Mouse (Mus musculus) granulocyte monocyte progenitor cell, adult 5-6 weeks (primary cell): Measurements from ENCODE around the gene Lsamp. TPM values are rescaled to one million over a fixed set of nuclear protein-coding genes. Genes with fewer than 3 reads are reported as not detected.

Experiments
- ATAC-seq: replicated peaks from 2 replicates; pipeline ENCODE4 v1.8.0; 2016; ENCODE audit warnings: mild to moderate bottlenecking, moderate TSS enrichment, inconsistent platforms; ENCODE audit not compliant: poor library complexity, severe bottlenecking
- total RNA-seq, 2 experiments: library from RNA; stranded (forward) in 1 of 2; stranded (reverse) in 1 of 2; fragments of 200-712, 200-1000 nt in 1 of 2; fragments of >200 nt in 1 of 2; fragmentation: Nextera tagmentation in 1 of 2; gene quantifications; 2 replicates each; pipeline ENCODE4 v1.2.3; 2014 to 2017

Gene Lsamp
- total RNA-seq, 2 experiments from 2014 or later = not detected

DNA sequence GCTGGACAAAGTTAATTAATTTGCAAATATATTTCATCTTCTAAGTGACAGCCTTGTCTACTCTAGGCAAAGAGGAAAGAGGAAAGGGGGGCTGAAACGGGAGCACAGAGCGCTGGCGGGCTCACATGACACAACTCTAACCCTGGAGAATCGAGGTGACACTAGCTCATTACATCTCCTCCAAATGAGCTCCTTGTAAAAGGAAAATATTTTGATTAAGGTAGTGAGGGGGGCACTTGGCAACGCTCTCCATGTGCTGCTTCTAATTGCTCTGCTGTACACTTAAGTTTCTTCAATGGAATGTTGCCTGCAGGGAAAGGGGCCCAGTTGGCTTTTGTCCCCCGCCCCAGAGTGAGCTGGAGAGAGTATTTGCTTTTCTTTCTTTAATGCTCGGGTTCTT, 907.2 kb downstream of the Lsamp start:
- no peak for ATAC-seq

DNA sequence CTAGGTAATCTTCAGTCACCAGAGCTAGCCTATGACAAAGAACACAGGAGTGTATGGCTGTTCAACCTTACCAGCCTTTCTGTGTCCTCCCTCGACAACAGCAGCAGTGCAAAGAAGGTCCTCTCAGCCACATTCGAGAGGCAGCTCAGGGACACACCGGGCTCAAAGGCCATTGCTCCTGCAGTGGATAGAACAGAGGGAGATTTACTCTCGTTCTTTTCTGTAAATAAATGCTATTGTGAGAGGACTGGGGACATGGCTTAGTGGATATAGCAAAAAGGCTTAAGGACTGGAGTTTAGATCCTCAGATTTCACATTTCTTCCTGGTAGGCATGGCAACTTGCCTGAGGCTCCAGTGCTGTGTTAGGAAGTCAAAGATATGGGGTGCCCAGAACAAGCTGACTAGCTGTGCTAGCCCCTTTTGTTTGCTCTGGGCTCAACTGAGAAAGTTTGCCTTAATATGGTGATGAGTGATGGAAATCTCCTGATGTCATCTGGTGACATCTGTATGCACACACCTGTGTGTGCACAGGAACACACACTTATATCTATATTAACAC, 913.7 kb downstream of the Lsamp start:
- ATAC-seq = no peak

DNA sequence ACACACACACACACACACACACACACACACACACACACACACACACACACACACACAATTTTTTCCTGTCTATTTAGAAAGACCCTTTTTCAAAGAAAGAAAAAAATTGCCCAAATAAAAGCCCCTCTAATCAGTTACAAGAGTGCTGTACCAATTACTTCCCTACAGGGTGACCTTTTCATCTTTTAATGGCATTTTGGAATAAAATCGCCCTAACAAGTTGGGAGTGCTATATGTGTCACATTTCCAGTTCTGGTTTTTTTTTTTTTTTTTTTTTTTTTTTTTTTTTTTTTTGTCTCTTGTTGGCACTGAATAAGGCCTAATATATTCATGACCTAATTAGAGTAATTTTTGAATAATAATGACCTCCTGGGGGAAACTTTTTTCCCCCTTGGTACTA, 923.7 kb downstream of the Lsamp start:
- no peak for ATAC-seq

- no peak for ATAC-seq
Measured at GRCm38 (mm10) chr16:40914141-40914540, 930.0 kb downstream of the Lsamp start.

GRCm38 (mm10) chr16:40930596-40930995, 946.4 kb downstream of the Lsamp start:
- ATAC-seq = no peak

GRCm38 (mm10) chr16:40942266-40942665, 958.1 kb downstream of the Lsamp start:
- no peak for ATAC-seq

- ATAC-seq = no peak
Measured at GRCm38 (mm10) chr16:40945834-40946233, 961.7 kb downstream of the Lsamp start.

- ATAC-seq = no peak
Measured at GRCm38 (mm10) chr16:40948013-40948412, 963.9 kb downstream of the Lsamp start.

DNA sequence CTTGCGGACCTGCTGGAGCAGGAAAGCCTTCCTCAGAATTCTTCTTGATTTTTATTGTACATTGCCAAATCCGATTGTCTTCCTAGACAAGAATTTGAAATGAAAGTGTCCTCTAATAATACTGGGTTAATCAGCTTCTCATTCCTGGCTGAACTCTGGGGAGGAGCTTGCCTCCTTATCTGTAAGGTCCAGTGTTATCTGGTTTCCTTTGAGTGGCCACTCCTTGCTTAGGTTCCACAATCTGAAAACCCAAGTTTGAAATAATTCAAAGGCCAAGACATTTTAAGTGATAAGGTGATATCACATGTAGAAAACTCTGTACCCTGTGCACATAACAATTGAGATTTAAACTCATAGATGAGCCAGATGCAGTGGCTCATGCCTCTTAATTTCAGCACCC, 975.0 kb downstream of the Lsamp start:
- ATAC-seq = no peak

- no peak for ATAC-seq
Measured at GRCm38 (mm10) chr16:40960586-40960985, 976.4 kb downstream of the Lsamp start.

DNA sequence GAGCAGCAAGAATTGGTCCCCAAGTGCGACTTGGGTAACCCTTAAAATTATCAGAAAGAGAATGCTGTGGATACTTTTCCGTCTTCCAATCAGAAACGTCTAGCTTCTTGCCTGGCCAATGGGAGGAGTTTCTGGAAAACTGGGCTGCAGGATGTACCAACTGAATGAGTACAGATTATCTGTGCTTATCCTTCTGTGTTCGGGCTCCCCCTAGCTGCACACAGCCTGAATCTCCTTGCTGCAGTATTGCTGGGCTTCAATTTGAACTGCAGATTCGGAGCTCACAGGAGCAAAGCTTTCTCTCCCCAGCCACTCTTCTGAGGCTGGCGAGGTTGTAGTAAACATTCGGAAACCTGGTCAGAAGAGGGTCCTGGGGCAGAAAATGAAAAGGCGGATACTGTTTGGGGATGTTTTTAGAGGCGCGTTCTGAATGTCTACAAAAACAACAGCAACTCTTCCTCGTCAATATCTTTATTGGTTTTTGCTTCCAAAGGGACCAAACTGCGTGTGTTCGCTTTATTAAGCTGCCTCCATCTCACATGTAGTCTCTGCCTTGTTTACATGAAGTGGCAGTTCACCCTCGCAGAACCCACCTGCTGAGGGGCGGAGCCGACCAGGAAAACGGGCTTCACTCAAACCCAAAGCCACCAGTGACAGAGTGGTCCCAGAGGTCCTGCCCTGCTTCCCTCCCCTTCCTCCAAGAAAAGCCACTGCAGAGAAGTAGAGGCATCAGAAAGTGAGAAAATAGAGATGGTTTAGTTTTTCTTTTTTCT, 984.1 kb downstream of the Lsamp start:
- no peak for ATAC-seq

- no peak for ATAC-seq
Measured at GRCm38 (mm10) chr16:40971382-40971781, 987.2 kb downstream of the Lsamp start.

DNA sequence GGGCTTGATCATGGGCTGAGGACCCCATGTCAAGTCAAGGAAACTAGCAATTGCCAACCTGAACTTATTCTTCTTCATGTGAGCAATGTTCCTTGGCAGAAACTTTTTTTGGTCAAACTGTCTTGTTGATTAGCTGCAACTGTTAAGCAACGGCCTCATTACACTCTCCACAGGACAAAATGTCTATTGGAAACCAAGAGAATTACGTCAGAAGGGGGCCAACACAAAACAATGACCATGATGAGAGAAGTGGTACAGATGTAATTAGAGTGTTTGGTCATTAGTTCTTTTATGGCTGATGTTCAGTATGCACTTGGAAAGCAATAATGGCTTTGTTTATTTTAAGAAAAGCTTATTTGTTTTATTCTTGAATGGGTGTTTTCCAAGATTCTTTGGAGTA, 989.9 kb downstream of the Lsamp start:
- ATAC-seq = no peak

DNA sequence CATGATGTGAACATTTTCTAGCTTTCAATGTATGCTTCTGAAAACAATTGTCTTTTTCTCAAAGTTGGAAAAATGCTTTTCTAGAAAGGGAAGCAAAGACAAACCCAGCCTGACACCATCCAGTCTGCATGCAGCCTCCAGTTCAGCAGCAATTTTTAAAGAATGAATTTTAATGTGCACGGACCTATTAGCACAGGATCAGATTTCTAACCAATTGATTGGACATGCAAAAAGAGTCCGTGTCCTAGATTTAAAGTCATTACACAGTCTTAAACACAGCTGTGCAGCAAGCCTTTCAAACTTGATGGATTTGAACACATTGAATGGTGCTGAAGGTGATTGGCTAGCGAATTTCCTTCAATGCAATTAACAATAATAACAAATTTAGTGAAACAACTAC, 998.9 kb downstream of the Lsamp start:
- no peak for ATAC-seq

DNA sequence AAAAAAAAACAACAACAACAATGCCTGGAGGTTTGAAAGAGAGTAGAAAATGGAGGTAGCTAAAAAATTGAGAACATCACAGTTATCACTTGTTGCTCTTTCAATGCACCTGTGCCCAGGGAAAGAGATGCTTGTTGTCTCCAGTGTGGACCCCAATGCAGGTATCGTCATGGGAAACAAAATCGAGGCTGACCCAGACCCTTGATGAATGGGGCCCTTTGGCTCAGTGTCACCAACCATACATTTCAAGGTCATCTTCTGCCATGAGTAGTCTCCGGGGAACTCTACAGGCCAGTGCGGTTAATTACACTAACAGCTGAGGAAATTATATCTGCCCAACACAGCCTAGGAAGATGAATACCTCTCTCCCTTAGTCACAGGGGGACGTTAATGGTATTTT, 1023.4 kb downstream of the Lsamp start:
- ATAC-seq = no peak

- no peak for ATAC-seq
Measured at GRCm38 (mm10) chr16:41034746-41035145, 1050.6 kb downstream of the Lsamp start.

DNA sequence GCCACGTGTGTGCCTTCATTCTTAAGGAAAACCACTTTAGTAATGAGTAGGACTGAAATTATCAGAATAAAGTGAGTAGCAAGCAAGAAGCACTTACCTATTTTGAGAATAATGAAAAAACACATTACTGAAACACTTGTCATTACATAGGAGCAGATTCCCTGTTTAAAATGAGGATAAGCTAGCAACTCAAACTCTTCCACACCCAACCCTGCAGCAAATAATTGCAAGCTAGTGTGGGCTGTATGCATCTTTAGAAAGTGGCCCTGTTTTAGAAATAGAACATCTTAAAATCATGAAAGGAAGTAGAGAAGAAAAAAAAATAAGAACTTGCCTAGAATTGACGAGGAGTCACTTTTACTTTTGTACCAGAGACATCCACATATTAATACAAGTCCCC, 1057.5 kb downstream of the Lsamp start:
- ATAC-seq = no peak

DNA sequence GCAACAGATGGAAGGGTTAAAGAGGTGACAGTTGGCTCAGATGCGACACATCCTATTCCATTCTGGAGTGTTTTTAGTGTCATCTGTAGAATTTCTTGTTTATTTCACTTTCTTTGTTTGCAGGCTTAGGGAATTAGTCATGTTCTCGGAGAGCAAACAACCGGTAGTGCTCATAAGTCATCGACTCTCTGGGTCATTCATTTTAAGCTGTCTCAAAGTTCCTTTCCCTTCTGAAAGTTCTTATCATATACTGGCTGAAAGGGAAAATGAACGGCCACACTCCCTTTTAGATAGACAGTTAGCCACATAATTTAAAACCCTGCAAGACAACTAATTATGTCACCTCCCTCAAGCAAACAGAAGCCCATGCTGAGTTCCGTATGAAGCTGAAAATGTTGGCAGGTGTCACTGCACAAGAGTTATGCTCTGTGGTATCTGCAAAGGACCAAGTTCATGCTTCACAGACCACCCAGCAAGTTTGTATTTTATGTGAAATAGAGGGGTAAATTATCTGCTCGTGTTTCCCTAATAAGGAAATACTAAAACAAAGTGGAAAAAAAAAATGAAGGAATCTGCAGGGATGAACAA, 1079.2 kb downstream of the Lsamp start:
- ATAC-seq = no peak

- no peak for ATAC-seq
Measured at GRCm38 (mm10) chr16:41073470-41073869, 1089.3 kb downstream of the Lsamp start.

- ATAC-seq = no peak
Measured at GRCm38 (mm10) chr16:41088648-41089047, 1104.5 kb downstream of the Lsamp start.

GRCm38 (mm10) chr16:41090092-41090491, 1105.9 kb downstream of the Lsamp start:
- no peak for ATAC-seq

GRCm38 (mm10) chr16:41091259-41091658, 1107.1 kb downstream of the Lsamp start:
- ATAC-seq = no peak
